Mouse (Mus musculus) forebrain, postnatal 0 days (tissue): ENCODE measurements at regions not wholly inside any gene's neighbourhood (a gene's known extent, or its start where the extent isn't known, plus 50 kb on each side); places are given as distances from the start of the nearest gene placed in this dataset.

ENCODE experiments used
- ATAC-seq: fragments of 200-750 bp; cut with Nextera tagmentation; 2 replicates; pipeline ENCODE4 v1.8.0; 2017; ENCODE audit warnings: mild to moderate bottlenecking, moderate library complexity
- DNase-seq: peaks from one replicate; pipeline ENCODE4 v3.0.0-alpha.2; 2015
- H3K27ac ChIP-seq: fragments of 300-500 bp; sonication (generic); 2 replicates; pipeline ENCODE4 v1.5.1; 2014; ENCODE audit warnings: low read depth, mild to moderate bottlenecking, antibody characterized with exemption, low read length, moderate library complexity, mixed read lengths
- H3K27me3 ChIP-seq: fragments of 300-500 bp; sonication (generic); 2 replicates; pipeline ENCODE4 v1.6.1; 2014; ENCODE audit warnings: mild to moderate bottlenecking, low read length, mixed read lengths; ENCODE audit not compliant: insufficient read depth
- H3K36me3 ChIP-seq: fragments of 300-500 bp; sonication (generic); 2 replicates; pipeline ENCODE4 v1.6.1; 2014; ENCODE audit warnings: mild to moderate bottlenecking, moderate library complexity; ENCODE audit not compliant: insufficient read depth
- H3K4me1 ChIP-seq: fragments of 300-500 bp; sonication (generic); 2 replicates; pipeline ENCODE4 v1.6.1; 2014; ENCODE audit warnings: antibody characterized with exemption; ENCODE audit not compliant: insufficient read depth
- H3K4me2 ChIP-seq: fragments of 300-500 bp; sonication (generic); 2 replicates; pipeline ENCODE4 v1.6.1; 2014; ENCODE audit warnings: low read depth, mild to moderate bottlenecking, moderate library complexity
- H3K4me3 ChIP-seq: fragments of 300-500 bp; sonication (generic); 2 replicates; pipeline ENCODE4 v1.5.1; 2014; ENCODE audit warnings: low read depth, low read length, mixed read lengths
- H3K9ac ChIP-seq: fragments of 300-500 bp; sonication (generic); 2 replicates; pipeline ENCODE4 v1.6.1; 2014; ENCODE audit warnings: mild to moderate bottlenecking
- H3K9me3 ChIP-seq: fragments of 300-500 bp; sonication (generic); 2 replicates; pipeline ENCODE4 v1.6.1; 2016; ENCODE audit warnings: low read length
- CTCF ChIP-seq: sonication (generic); IDR thresholded peaks from 2 replicates; pipeline ENCODE4 v1.5.1; 2016; ENCODE audit warnings: antibody characterized with exemption, control low read depth, low read depth
- WGBS: fragments of 180-500 bp; shearing (Covaris S2); extraction: QIAGEN DNeasy Blood & Tissue Kit; methylation state at CpG from one replicate; pipeline ENCODE4 v1.1.7; 2014; 5-methylcytosine and 5-hydroxymethylcytosine counted together

DNA sequence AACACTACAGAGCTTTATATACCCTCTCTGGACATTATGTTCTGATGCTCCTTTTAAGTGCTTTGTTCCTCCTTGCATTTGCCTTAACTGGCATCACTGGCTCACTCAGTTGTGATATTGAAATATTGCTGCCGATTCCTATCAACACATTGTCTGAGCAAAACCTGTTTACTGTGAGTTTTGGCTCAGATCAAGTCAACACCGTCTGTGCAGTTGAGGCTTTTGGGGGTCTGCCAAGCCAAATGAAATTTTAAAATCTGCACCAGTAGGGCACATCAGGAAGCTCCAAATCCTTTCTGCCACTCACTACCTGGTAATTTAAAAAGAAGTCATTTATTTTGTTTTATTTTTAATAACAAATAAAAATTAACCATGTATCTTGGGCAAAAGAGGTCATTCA lies 482.6 kb upstream of the Gm20594 start:
- no peak for TF ChIP-seq CTCF
- Histone ChIP-seq H3K36me3 (no peaks in the 10 kb centered on the region), H3K4me3 (no peak overlapping the region), H3K4me1 (no peaks in the 10 kb centered on the region), H3K27me3 (no peaks in the 10 kb centered on the region), H3K27ac (no peak overlapping the region), H3K4me2 (no peak overlapping the region), H3K9ac (no peak overlapping the region), H3K9me3 (no peaks in the 10 kb centered on the region)
- ATAC-seq (peak; percentile 84), DNase-seq (peak; percentile 79)
- WGBS = 47% methylated on average over 2 of the region's 2 CpGs
